Mouse (Mus musculus) midbrain, embryonic 16.5 days (tissue): ENCODE measurements around the gene Wt1. TPM values are rescaled to one million over a fixed set of nuclear protein-coding genes. Genes with fewer than 3 reads are reported as not detected.

Experiments used
- ATAC-seq: fragments of 200-750 bp; cut with Nextera tagmentation; 2 replicates; pipeline ENCODE4 v1.8.0; 2017; ENCODE audit warnings: moderate TSS enrichment
- H3K27ac ChIP-seq: fragments of 300-500 bp; sonication (generic); 2 replicates; pipeline ENCODE4 v1.5.1; 2014; ENCODE audit warnings: mild to moderate bottlenecking, low read length, mixed read lengths
- H3K27me3 ChIP-seq: fragments of 300-500 bp; sonication (generic); 2 replicates; pipeline ENCODE4 v1.6.1; 2014; ENCODE audit warnings: low read depth, low read length, mixed read lengths; ENCODE audit not compliant: control insufficient read depth, insufficient read depth
- H3K36me3 ChIP-seq: fragments of 300-500 bp; sonication (generic); 2 replicates; pipeline ENCODE4 v1.6.1; 2014; ENCODE audit warnings: mild to moderate bottlenecking, low read length, moderate library complexity, mixed read lengths; ENCODE audit not compliant: control insufficient read depth, insufficient read depth
- H3K4me1 ChIP-seq: fragments of 300-500 bp; sonication (generic); 2 replicates; pipeline ENCODE4 v1.6.1; 2014; ENCODE audit warnings: mild to moderate bottlenecking, low read length, mixed read lengths; ENCODE audit not compliant: control insufficient read depth, insufficient read depth
- H3K4me2 ChIP-seq: fragments of 300-500 bp; sonication (generic); 2 replicates; pipeline ENCODE4 v1.6.1; 2014; ENCODE audit warnings: mild to moderate bottlenecking, low read length, mixed read lengths
- H3K4me3 ChIP-seq: fragments of 300-500 bp; sonication (generic); 2 replicates; pipeline ENCODE4 v1.5.1; 2014; ENCODE audit warnings: low read depth, mild to moderate bottlenecking, low read length, moderate library complexity, mixed read lengths
- H3K9ac ChIP-seq: fragments of 300-500 bp; sonication (generic); 2 replicates; pipeline ENCODE4 v1.6.1; 2014; ENCODE audit warnings: low read depth, low read length, mixed read lengths
- H3K9me3 ChIP-seq: fragments of 300-500 bp; sonication (generic); replicated peaks from 2 replicates; pipeline ENCODE4 v1.6.1; 2014; ENCODE audit warnings: mild to moderate bottlenecking, low read length, mixed read lengths; ENCODE audit not compliant: control insufficient read depth, poor library complexity, severe bottlenecking
- WGBS: fragments of 180-500 bp; shearing (Covaris S2); extraction: QIAGEN DNeasy Blood & Tissue Kit; methylation state at CpG from one replicate; pipeline ENCODE4 v1.1.7; 2014; 5-methylcytosine and 5-hydroxymethylcytosine counted together
- polyA plus RNA-seq: library from polyadenylated mRNA; unstranded; fragments of >200 nt; fragmentation: Nextera tagmentation; extraction: Ambion mirVana; gene quantifications from 2 replicates; pipeline ENCODE4 v1.2.1, GENCODE M21; 2015

The Wt1 gene
- polyA plus RNA-seq, 1 experiment from 2014 or later: 0.13 TPM

DNA sequence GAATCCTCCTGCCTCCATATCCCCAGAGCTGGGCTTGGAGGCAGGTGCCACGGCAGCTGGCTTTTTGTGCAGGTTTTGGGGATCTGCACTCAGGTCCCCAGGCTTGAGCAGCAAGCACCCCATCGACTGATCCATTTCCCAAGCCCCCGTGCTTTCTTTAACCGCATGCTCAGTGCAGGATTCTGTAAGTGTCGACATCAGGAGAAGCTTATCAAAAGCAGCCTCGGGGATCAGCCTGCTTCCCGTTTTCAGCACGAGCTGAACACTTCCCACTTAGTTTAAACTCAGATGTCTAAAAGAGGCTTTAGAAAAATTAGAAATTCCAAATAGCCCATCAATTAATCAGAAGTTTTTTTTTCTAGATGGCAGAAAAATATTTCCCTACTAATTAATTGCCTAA, 93.3 kb downstream of the Wt1 start:
- Histone ChIP-seq H3K9ac (no peak overlapping the region), H3K36me3 (no peaks in the 10 kb centered on the region), H3K27ac (no peak overlapping the region), H3K4me2 (no peak overlapping the region), H3K27me3 (peaks cover 4% of the 10 kb centered on the region), H3K4me1 (peaks cover 3% of the 10 kb centered on the region; the same call in 1 of the 2 replicates), H3K9me3 (no peaks in the 10 kb centered on the region), H3K4me3 (no peak overlapping the region)
- no peak for ATAC-seq
- 70% methylated on average over 8 of the region's 8 CpGs for WGBS

DNA sequence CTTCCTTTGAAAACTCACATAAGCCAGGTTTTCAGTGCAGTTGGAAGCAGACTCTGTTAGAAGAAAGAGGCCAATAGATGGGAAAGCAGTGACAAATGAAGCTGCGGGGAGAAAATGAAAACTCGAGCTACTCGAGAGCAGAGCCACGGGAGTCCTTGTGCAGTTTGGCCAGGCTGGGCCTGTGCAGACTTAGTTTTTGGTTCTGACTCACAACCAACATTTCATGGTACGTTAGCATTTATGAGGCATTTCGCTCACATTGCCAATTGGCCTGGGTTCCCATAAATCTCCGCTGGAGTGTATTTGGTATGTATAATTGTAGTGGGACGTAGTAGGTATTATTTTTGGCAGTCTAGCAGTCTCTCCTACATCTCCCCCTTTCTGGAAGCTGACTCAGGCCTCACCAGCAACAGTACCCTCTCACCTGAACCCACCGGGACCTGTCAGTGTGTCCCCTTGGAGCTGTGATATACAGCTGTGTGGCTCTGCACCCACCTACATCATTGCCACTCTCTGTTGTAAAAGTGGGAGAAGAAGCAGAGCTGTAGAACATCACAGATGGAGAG, 94.5 kb downstream of the Wt1 start:
- WGBS: 83% methylated on average over 9 of the region's 9 CpGs
- H3K9ac ChIP-seq: no peak overlapping the region
- no peak overlapping the region for H3K27ac ChIP-seq
- H3K4me2 ChIP-seq: no peak overlapping the region
- H3K4me3 ChIP-seq: no peak overlapping the region
- no peaks in the 10 kb centered on the region for H3K9me3 ChIP-seq
- H3K36me3 ChIP-seq: no peaks in the 10 kb centered on the region
- peaks cover 13% of the 10 kb centered on the region for H3K27me3 ChIP-seq
- H3K4me1 ChIP-seq: peaks cover 3% of the 10 kb centered on the region; the same call in 1 of the 2 replicates
- no peak for ATAC-seq

Other genes with a start within 250 kb of the Wt1 start
- gene Eif3m, start 109.4 kb upstream of the Wt1 start, polyA plus RNA-seq: 150 and 154 TPM in 2 replicates
- not detected in 2 replicates for gene Gm11060, start 34.5 kb upstream of the Wt1 start, polyA plus RNA-seq
- not detected in 2 replicates for gene Them7, start 97.8 kb downstream of the Wt1 start, polyA plus RNA-seq